Mouse (Mus musculus): ENCODE data around the gene Pgs1. TPM values are rescaled to one million over a fixed set of nuclear protein-coding genes. Genes with fewer than 3 reads are reported as not detected.
A peak's percentile ranks its signal among the peaks of the same experiment; 100 is the strongest.

The Pgs1 gene
- total RNA-seq, 4 experiments from 2014 or later, result 16.4 to 20.6 (median 19.2) TPM

DNA sequence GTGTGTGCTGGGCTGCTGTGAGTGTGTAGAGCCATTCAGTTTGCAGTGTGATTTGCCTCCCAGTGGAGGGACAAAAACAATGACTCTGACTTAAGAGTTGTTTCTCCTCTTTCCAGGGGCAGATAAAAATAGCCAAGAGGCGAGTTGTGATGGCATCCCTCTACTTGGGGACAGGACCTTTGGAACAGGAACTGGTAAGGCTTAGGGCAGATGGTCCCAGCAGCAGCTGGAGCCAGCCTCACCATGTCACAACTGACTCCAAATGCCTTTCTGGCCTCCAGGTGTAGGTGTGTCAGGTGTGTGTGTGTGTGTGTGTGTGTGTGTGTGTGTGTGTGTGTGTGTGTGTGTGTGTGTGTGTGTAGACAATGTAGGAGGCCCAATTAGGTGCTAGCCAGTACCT lies 14.0 kb downstream of the Pgs1 start:
- no peak for DNase-seq (ENCODE audit: low spot score)

DNA sequence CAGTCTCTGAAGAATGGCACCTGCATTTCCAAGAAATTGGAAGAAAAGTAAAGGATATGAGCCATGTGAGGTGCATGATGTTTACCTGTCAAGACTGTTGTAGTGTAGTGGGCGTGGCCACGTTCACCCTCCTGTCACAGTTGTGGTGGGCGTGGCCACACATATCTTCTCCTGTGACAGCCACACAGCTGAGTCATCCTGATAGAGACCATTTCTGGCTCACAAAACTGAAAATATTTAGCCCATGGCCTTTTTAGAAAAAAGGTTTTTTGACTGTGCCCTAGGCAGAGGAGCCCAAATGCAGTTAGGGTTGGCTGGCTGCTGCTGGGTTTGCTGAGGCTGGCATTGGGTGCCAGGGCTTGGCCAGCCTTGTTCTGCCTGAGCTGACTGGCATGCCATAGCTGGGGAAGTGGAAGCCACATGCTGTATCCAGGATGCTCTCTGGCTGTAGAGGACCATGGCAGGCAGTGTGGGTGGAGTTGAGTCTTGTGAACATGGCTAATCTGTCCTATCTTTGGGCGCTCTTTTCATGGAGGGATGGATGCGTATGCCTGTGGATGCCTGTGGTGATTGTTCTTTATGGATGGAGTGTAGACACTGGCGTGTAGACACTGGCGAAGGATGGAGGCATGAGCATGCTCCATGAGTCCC lies 14.6 kb downstream of the Pgs1 start:
- DNase-seq (ENCODE audit: low spot score), result no peak

- no peak for DNase-seq (ENCODE audit: low spot score)
These were observed 17.1 kb downstream of the Pgs1 start for GRCm38 (mm10) chr11:118003176-118003575.

DNA sequence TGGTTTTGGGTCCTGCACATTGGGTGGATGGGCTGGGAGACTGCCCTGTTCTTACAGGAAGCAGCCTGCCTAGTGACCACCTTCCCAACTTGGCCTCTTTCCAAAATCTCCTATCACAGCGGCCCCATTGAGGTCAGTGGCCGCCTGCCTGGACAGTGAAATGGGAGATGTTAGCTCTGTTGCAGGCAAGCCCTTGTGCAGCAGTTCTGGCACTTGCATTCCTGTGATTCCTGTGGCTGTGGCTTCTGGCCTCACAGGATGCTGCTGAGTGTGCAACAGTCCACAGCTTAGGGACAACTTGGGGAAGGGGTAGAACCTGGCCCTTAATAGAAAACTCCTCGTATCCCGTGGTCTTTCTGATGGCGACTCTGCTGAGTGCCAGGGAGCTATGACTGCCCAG lies 17.6 kb downstream of the Pgs1 start:
- no peak for DNase-seq (ENCODE audit: low spot score)

GRCm38 (mm10) chr11:118004217-118004616 lies 18.1 kb downstream of the Pgs1 start:
- DNase-seq (ENCODE audit: low spot score), result no peak

DNA sequence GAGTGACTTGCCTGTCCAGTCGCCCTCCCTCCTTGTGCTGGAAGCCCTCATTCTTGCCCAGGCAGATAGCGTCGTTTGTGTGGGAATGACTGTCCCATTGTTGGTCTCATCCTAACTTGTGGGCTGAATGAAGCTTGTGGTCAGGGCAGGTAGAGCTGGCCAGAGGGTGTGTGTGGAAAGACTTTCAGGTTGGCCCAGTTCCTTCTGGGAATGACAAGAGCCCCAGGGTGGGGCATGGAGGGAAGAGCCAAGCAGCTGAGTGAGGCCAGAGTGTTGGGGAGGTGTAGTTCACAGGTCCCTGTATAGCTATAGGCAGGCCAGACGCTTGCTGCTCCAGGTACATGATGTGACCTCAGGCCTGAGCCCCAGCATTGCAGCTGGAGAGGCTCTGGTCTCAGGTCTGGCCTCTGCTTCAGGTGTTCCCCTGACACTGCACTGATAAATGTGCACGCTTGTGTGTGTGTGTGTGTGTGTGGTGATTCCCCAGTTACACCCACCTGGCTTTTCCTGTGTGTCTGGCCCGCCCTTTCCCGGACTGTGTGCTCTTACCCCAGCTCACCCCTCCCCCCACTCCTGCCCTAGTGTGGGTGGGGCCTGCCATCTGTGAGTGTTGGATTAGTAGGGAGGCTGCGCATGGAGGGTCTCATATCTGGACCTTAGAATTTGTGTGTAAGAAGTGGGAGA lies 21.5 kb downstream of the Pgs1 start:
- no peak for DNase-seq (ENCODE audit: low spot score)

DNA sequence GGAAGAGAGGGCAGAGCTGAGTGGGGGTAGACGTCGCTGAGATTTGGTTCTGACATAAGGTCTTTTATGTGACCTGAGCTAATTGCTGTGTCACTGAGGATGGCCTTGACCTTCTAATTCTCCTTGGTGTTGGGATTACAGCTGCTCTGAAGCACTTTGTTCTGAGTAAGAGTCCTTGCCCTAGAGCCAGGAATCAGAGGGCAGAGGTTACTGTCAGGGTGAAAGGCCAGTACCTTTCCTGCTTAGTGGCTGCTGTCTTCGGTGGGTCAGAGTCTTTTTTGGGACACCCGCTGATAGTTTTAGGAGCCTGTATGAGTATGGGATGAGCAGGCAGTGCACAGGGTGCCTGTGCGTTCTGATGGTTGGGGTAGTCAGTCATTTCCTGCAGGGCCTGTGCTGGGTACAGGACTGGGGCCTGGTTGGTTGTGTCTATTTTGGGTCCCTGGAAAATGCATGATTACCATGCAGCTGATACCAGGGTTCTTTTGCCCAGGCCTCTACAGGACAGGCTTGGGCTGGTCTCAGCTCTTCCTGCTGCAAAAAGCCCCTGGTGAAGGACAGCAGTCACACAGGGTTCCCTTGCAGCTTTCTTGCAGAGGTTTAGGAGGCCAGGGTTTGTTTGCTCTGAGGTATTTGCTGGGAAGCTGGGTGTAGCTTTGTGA lies 22.2 kb downstream of the Pgs1 start:
- DNase-seq (ENCODE audit: low spot score), result no peak

- no peak for DNase-seq (ENCODE audit: low spot score)
These were observed 22.8 kb downstream of the Pgs1 start for GRCm38 (mm10) chr11:118008843-118009242.

DNA sequence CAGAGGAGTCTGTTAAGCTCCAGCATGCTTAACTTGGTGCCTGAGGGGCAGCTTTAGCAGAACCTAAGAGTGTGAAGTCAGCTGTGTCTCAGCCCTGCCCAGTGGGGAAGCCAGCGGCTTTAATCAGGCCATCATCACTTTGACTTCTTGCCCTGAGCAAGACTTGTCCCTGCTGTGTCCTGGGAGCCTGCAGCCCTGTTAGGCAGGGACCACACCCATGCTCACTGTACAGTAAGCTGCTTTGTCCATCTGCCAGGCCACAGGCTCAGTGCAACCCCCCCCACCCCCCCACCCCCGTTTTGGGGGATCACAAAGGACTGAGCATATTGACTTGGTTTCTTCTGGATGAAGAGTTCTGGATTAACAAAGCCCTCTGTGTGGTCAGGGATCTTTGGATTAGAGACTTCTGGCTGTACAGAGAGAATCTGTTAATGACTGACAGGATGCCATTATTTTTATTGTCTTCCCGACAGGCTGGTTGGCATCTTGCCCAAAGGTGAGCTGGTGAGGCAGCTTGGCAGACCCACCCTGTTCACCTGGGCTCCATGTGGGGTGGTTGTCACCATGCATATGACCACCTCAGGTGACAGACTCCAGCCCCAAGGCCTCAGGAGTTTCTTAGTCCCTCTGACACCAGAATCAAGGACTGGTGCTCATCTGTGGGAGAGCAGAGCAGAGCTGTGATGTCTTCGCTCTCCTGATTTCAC lies 23.9 kb downstream of the Pgs1 start:
- no peak for DNase-seq (ENCODE audit: low spot score)

DNA sequence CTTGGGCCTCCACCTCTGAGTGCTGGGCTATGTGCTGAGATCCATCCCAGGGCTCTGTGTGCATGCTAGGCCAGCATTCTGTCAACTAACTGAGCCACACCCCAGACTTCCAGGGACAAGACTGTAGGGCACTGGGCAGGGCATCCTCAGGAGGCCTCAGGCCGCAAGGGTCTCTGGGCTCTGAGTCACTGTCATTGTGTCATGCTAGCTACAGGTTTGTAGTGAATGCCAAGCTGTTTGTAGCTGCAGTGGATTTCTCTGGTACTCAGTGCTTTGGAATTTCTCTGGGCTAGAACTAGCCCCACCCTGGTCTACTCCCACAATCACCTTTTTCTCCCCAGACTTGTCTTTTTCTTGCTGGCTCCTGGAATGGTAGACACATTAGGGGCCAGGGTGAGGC lies 26.5 kb downstream of the Pgs1 start:
- no peak for DNase-seq (ENCODE audit: low spot score)

GRCm38 (mm10) chr11:118013339-118013738 lies 27.2 kb downstream of the Pgs1 start:
- DNase-seq (ENCODE audit: low spot score), result no peak

DNA sequence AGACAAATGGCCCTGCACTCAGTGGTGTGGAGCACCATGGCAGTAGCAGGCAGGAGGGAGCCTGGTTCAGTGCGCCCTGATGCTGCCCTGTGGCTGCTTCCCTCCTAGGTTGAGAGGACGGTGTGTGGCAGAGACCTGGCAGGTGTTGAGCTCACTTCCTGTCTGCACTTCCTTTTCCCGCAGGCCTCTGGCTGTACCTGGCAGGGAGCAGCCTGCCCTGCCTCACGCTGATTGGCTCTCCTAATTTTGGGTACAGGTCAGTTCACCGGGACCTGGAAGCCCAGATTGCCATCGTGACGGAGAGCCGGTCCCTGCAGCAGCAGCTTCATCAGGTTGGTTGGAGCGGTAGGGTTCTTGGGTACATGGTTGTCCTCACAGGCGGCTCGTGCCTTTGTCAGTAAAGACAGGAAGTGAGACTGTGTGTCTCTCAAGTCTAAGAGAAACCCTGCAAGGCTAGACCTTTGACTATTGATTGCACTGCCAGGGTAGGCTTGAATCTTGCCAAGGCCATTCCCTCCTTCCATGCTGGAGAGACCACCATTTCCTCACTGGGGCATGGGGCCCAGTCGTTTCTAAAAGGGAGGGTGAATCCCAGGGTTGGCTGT lies 28.4 kb downstream of the Pgs1 start:
- DNase-seq (ENCODE audit: low spot score), result no peak

- DNase-seq (ENCODE audit: low spot score), result no peak
These were observed 29.5 kb downstream of the Pgs1 start for GRCm38 (mm10) chr11:118015381-118016145.

GRCm38 (mm10) chr11:118018328-118018727 lies 32.2 kb downstream of the Pgs1 start:
- no peak for DNase-seq (ENCODE audit: low spot score)

GRCm38 (mm10) chr11:118021806-118022205 lies 35.7 kb downstream of the Pgs1 start:
- DNase-seq (ENCODE audit: low spot score), result peak; percentile 75

- no peak for DNase-seq (ENCODE audit: low spot score)
These were observed 37.4 kb downstream of the Pgs1 start for GRCm38 (mm10) chr11:118023475-118023874.

GRCm38 (mm10) chr11:118024111-118024510 lies 38.0 kb downstream of the Pgs1 start:
- DNase-seq (ENCODE audit: low spot score), result no peak

DNA sequence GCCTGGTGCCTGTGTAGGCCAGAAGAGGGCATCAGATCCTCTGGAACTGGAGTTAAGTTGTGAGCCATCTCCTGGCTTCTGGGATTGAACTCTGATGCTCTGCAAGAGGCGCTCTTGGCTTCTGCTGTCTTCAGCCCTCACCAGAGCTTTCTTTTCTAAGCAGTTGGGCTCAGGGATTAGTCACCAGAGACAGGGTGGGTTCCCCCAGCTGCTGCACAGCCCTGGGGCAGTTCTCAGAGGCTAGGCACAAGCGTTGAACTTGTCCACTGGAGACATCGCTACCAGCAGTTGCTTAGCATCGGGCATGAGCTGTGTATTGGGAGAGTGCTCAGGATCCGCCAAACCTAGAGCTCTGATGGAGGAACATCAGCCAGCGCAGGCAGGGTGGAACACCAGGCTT lies 43.1 kb downstream of the Pgs1 start:
- no peak for DNase-seq (ENCODE audit: low spot score)

- no peak for DNase-seq (ENCODE audit: low spot score)
These were observed 45.0 kb downstream of the Pgs1 start for GRCm38 (mm10) chr11:118031134-118031533.

GRCm38 (mm10) chr11:118034395-118034794 lies 48.3 kb downstream of the Pgs1 start:
- DNase-seq (ENCODE audit: low spot score), result no peak

DNA sequence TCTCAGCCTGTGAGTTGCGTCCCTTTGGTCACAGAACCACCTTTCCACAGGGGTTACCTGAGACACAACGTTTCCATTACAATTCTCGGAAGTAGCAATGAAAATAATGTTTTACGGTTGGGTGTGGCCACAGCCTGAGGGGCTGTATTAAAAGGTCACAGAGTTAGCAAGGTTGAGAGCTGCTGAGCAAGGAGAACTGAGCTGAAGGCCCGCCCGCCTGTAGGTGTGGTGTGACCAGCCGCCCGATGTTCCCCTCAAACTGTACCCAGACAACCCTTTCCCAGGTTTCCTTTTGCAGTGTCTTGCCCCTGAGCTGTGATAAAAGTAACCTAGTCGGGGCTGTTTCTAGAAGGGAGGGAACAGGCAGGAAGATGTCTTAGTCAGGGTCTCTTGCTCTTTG lies 49.0 kb downstream of the Pgs1 start:
- no peak for DNase-seq (ENCODE audit: low spot score)
